Mouse (Mus musculus): ENCODE data around the gene Utp15.

GRCm38 (mm10) chr13:98249594-98249993 is 13.2 kb downstream of the Utp15 start:
- TF ChIP-seq EP300 (IDR thresholded peaks at IDR 0.05) (no peak), CTCF (IDR thresholded peaks at IDR 0.05) (no peak)

All from lung, postnatal 0 days (tissue).